Mouse (Mus musculus) heart, postnatal 0 days (tissue): ENCODE data around the gene Atxn7l2.

Experiments used
- CTCF ChIP-seq: IDR thresholded peaks from 2 replicates; pipeline ENCODE4 v1.5.1; 2016; ENCODE audit warnings: antibody characterized with exemption, control low read depth, low read depth
- EP300 ChIP-seq: IDR thresholded peaks from 2 replicates; pipeline ENCODE4 v1.6.1; 2016; ENCODE audit warnings: antibody characterized with exemption, low read depth

DNA sequence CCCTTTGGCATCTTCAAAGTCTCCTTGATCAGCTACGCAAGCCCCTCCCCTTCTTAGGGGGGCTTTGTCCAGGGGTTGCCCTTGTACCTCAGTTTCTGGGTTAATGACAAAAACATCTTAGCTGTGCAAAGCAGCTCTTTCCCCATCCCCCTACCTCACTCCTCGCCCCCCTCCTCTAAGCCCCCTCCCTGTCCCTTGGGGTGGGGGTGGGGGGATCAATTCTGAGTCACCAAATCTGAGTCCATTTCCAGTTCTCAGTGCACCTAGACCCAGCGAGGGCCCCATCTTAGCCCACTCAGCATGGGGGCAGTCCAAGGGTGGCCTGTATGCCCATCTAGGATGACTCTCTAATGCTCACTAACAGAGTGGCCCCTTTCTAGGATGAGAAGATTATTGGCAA is 1.7 kb downstream of the Atxn7l2 start:
- TF ChIP-seq CTCF (no peak), EP300 (no peak)
